Mouse (Mus musculus): ENCODE measurements around the gene Ovca2. TPM values are rescaled to one million over a fixed set of nuclear protein-coding genes. Genes with fewer than 3 reads are reported as not detected.
A peak's percentile ranks its signal among the peaks of the same experiment; 100 is the strongest.

Gene Ovca2
- total RNA-seq (2021), result 1 to 10 TPM; 8.1 to 8.7 TPM

DNA sequence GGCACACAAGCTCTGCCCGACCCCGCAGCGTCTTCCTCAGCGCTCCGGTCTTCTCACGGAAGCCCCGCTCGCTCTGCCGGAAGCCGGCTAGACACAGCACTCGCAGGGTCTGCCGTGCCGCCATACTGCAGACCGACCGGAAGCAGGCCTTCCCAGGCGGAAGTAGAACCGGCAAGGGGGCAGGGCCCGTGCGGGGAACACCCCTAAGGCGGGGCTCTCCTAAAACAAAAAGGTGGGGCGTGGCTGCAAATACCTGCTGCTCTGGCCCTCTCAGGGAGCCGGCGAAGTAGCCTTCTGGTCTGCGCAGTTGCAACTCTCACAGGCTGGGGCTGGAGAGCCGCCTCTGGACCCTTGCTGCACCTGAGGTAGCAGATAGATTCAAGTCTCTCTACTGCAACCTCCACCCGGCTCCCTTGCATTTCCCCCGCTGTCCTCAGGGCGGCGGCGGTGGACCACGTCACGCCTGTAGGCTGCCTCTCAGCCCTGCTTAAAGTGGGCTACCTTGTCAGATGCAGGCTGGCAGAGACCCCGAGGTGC is at the start of gene Ovca2:
Ovca2 (minus strand) TSS at position 164 of the 537 bp plus-strand sequence.
- DNase-seq, result peak; percentile 91

DNA sequence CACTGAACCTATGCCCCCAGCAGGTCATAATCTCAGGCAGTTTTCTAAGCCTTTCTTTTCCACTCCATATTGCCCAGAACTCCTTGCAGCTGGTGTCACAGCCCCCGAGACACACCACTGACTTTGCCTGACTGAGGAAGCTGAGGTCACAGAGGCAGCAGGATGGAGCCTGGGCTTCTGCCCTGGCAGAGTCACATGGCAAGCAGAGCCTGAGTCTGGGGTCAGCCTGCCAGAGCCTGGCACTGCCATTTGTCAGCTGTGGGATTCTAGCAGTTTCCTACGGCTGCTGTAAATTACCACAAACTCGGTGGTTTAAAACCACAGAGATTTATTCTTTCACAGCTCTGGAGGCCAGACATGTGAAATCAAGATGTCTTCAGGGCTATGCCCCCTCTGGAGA is 49.0 kb upstream of the Ovca2 start:
- DNase-seq, result no peak

GRCm38 (mm10) chr11:75224835-75225234 is 46.2 kb upstream of the Ovca2 start:
- no peak for DNase-seq

GRCm38 (mm10) chr11:75224062-75224461 is 45.4 kb upstream of the Ovca2 start:
- DNase-seq, result no peak

DNA sequence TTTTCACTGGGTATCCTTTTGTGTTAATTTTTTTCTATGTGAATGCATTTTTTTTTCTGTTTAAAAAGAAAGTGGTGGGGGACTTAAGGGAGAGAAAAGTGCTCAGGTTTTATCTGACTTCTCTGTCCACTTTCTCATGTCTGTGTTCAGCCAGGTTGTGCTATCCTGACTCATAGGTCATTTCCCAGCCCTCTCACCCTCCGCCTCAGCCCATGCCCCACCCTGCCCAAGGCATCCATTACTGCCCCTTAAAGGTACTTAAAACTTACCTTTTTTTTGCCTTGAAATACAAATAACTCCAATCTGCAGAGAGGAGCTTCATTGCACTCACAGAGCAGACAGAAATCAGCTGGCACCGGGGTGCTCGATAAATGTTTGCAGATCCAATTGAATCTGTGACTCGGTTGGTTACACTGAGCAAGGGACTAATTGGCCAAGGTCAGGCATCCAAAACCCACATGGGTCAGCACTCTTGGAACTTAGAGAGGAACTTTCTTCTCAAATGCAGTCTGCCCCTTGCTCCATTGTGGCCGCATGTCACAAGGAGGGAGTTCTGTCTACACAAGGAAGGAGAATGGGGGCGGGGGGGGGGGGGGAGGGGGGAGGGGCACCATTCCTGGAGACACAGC is 42.0 kb upstream of the Ovca2 start:
- DNase-seq, result no peak

DNA sequence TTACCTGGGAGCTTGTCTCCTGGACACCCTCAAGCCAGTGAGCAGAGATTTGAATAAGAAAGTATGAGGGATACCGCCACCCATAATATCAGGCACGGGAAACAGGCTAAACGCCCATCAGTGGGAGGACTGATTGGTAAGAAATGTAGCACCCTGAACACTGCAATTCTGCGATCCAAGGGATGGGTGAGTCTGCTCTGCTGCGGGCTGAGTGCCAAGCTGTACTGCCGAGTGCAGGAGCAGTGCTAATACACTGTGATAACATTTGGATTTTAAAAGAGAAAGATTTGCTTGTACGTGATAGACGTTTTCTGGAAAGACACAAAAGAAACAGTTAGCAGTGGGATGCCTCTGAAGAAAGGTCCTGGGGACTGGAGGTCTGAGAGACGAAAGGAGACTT is 41.5 kb upstream of the Ovca2 start:
- DNase-seq, result peak; percentile 61

GRCm38 (mm10) chr11:75214081-75214950 is 35.7 kb upstream of the Ovca2 start:
- no peak for DNase-seq

- DNase-seq, result peak; percentile 53
Observed at GRCm38 (mm10) chr11:75213372-75214080, 34.9 kb upstream of the Ovca2 start.

DNA sequence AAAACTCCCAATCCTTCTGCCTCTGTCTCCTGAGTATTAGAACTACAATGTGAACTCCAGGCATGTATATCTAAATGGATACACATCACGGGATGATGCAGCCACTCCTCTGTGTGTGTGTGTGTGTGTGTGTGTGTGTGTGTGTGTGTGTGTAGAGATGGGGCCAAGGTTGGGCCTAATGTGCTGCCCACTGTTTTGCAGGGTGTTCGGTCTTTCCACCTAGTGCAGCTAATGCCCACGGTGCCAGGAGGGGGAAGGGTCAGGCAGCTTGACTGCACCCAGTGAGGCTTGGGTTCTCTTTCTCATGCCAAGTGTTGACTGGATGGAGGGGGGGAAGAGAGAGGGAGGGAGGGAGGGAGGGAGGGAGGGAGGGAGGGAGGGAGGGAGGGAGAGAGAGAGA is 34.2 kb upstream of the Ovca2 start:
- no peak for DNase-seq

- peak; percentile 54 for DNase-seq
Observed at GRCm38 (mm10) chr11:75212031-75212667, 33.5 kb upstream of the Ovca2 start.

DNA sequence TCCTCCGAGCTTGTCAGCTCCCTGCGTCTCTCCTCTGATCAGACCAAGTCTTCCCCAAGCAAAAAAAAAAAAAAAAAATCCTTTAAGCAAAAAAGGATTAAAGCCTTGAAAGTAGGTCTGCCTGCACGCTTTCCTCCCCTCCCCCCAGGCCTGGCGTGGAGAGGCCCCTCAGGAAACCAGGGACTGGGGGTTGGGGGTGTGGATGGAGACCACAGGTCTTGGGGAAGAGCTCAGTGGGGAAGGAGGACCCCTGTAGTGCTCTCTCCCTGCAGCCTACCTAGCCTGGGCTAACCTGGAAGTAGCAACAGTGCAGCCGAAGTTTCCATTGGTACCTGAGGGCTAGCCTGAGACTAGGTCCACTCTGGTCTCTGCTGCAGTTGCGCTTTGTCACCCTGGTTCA is 32.1 kb upstream of the Ovca2 start:
- no peak for DNase-seq

GRCm38 (mm10) chr11:75210093-75210492 is 31.5 kb upstream of the Ovca2 start:
- no peak for DNase-seq

DNA sequence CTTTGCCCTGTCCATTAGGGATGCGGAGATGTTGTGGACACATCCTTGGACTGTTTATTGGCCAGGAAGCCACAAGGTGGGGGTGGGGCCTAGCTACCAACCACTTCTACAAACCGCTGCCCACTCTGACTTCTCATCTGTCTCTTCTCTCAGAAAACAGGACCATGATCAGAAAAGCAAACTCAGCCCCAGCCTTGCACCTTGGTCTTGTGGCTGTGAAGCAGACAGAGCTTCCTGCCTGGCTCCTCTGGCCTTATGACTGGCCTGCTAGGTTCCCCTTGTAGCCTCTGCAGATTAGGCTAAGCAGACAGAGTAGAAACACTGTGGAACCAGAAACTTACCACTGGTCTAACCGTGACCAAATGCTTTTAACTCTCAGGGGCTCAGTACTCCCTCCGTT is 30.7 kb upstream of the Ovca2 start:
- DNase-seq, result no peak

- DNase-seq, result no peak
Observed at GRCm38 (mm10) chr11:75206347-75206746, 27.7 kb upstream of the Ovca2 start.

DNA sequence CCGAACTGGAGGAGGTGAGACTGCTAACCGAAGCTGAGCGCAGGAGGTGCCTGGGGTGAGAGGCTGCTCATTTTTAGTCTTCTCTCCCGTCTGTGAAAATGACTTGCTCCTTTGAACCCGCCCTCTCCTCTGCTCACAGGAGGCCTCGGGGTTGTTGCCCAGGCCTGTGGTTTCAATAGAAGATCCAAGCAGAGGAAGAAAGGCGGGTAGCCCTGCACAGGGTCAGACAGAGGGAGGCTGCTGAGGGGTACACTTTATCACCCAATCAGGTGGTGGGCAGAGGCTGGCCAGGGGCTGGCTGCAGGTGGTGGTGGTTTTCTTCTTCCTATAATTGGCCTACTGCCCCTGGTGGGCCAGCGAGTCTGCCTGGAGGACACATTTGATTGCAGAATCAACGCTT is 25.8 kb upstream of the Ovca2 start:
- no peak for DNase-seq

- DNase-seq, result no peak
Observed at GRCm38 (mm10) chr11:75203926-75204325, 25.3 kb upstream of the Ovca2 start.

DNA sequence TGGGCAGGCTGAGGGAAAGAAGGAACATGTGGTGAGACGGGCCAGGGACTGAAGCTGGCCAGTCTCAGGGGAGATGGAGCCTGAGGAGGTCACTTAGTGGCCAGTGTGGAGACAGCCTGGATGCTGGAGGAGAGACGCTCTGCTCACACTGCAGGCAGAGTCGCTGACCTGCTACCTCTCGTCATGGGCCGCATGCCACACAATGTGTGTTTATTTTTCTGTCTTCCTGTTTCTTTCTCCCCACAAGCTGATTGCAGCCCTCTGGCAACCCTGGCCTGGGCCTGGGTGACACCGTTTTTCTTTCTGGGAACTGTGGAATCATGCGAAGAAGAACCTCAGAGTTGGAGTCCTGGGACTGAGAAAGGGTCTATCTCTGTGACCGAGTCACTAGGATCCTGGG is 23.1 kb upstream of the Ovca2 start:
- no peak for DNase-seq

DNA sequence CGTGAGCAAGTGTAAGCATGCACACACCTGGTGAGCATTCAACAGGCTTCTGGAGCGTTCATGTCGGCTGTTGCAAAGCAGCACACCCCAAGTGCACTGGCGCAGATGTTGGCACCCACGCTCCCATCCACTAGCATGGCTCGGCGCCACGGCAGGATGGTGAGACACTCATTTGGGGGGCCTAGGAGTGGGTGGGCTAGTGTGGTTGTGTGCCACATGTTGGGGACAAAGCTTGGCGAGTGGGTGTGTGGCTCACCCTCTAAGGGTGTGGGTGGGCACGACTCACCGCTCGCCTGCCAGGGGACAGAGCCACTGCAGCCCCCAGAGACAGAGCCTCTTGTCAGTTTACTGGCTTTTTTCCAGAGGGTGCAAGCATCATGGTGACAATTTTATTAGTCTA is 22.3 kb upstream of the Ovca2 start:
- DNase-seq, result no peak

GRCm38 (mm10) chr11:75199951-75200350 is 21.3 kb upstream of the Ovca2 start:
- DNase-seq, result no peak

- DNase-seq, result no peak
Observed at GRCm38 (mm10) chr11:75198792-75199191, 20.2 kb upstream of the Ovca2 start.

- DNase-seq, result no peak
Observed at GRCm38 (mm10) chr11:75197956-75198355, 19.3 kb upstream of the Ovca2 start.

GRCm38 (mm10) chr11:75196131-75196530 is 17.5 kb upstream of the Ovca2 start:
- no peak for DNase-seq
